Mouse (Mus musculus) hindbrain, embryonic 11.5 days (tissue): ENCODE measurements at regions not wholly inside any gene's neighbourhood (a gene's known extent, or its start where the extent isn't known, plus 50 kb on each side); places are given as distances from the start of the nearest gene placed in this dataset.

ENCODE experiments used
- ATAC-seq: fragments of 200-750 bp; cut with Nextera tagmentation; 2 replicates; pipeline ENCODE4 v1.8.0; 2017; ENCODE audit warnings: mild to moderate bottlenecking, moderate TSS enrichment, moderate library complexity; ENCODE audit not compliant: low FRiP score
- DNase-seq: peaks from one replicate; pipeline ENCODE4 v3.0.0-alpha.2; 2015; ENCODE audit warnings: low spot score
- H3K27ac ChIP-seq: fragments of 300-500 bp; sonication (generic); 2 replicates; pipeline ENCODE4 v1.5.1; 2014; ENCODE audit warnings: mild to moderate bottlenecking, low read depth, low read length
- H3K27me3 ChIP-seq: fragments of 300-500 bp; sonication (generic); 2 replicates; pipeline ENCODE4 v1.6.1; 2014; ENCODE audit warnings: mild to moderate bottlenecking, low read length, moderate library complexity, mixed read lengths; ENCODE audit not compliant: control insufficient read depth, insufficient read depth
- H3K36me3 ChIP-seq: fragments of 300-500 bp; sonication (generic); 2 replicates; pipeline ENCODE4 v1.6.1; 2014; ENCODE audit warnings: mild to moderate bottlenecking, low read length, moderate library complexity, mixed read lengths; ENCODE audit not compliant: control insufficient read depth, insufficient read depth
- H3K4me1 ChIP-seq: fragments of 300-500 bp; sonication (generic); replicated peaks from 2 replicates; pipeline ENCODE4 v1.6.1; 2014; ENCODE audit warnings: low read length, mixed read lengths; ENCODE audit not compliant: control insufficient read depth, insufficient read depth
- H3K4me2 ChIP-seq: fragments of 300-500 bp; sonication (generic); replicated peaks from 2 replicates; pipeline ENCODE4 v1.6.1; 2014; ENCODE audit warnings: mild to moderate bottlenecking, low read depth, low read length
- H3K4me3 ChIP-seq: fragments of 300-500 bp; sonication (generic); 2 replicates; pipeline ENCODE4 v1.5.1; 2014; ENCODE audit warnings: low read depth, low read length
- H3K9ac ChIP-seq: fragments of 300-500 bp; sonication (generic); 2 replicates; pipeline ENCODE4 v1.6.1; 2014; ENCODE audit warnings: low read depth, low read length
- H3K9me3 ChIP-seq: fragments of 300-500 bp; sonication (generic); 2 replicates; pipeline ENCODE4 v1.6.1; 2016; ENCODE audit warnings: low read length; ENCODE audit not compliant: control insufficient read depth
- WGBS: fragments of 180-500 bp; shearing (Covaris S2); extraction: QIAGEN DNeasy Blood & Tissue Kit; methylation state at CpG from one replicate; pipeline ENCODE4 v1.1.7; 2014; 5-methylcytosine and 5-hydroxymethylcytosine counted together

DNA sequence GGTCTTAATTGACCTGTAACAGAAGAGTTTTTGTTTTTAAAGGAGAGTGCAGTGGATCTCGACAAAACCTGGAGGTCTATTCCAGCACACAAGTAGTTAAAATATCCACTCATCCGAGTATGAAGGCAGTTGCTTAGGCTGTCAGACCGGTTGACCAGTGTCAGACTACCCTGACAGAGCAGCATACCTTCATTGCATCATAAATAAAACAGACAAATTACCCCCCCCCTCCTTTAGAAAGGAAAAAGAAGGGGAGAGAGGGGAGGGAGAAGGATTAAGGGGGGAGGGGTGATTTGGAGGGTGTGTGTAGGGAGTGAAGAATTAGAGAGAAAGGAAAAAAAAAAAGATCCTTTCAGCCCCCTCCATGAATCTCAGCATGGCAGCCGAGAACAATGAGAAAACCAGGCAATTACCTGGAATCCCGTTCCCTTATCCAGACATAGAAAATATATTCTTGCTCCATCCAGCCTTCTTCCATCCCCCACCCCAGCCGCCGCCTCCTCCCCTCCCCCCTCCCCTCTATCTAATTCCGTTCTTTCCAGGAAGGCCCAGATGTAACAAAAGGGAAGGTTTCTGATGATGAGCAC, 122.2 kb upstream of the Zfhx3 start:
- Histone ChIP-seq H3K9me3 (no peaks in the 10 kb centered on the region), H3K4me2 (no peak overlapping the region; the same call in 1 of the 2 replicates), H3K27ac (peak overlapping the region; percentile 67), H3K9ac (no peak overlapping the region; the same call in 1 of the 2 replicates), H3K4me3 (no peak overlapping the region), H3K36me3 (no peaks in the 10 kb centered on the region), H3K27me3 (no peaks in the 10 kb centered on the region; the same call in 1 of the 2 replicates), H3K4me1 (peaks cover 11% of the 10 kb centered on the region; the same call in 1 of the 2 replicates)
- no peak for DNase-seq
- 0 out of 2 replicates have a peak, but pooled peaks have one; percentile 25 for ATAC-seq
- WGBS, result 5% methylated on average over 8 of the region's 8 CpGs

DNA sequence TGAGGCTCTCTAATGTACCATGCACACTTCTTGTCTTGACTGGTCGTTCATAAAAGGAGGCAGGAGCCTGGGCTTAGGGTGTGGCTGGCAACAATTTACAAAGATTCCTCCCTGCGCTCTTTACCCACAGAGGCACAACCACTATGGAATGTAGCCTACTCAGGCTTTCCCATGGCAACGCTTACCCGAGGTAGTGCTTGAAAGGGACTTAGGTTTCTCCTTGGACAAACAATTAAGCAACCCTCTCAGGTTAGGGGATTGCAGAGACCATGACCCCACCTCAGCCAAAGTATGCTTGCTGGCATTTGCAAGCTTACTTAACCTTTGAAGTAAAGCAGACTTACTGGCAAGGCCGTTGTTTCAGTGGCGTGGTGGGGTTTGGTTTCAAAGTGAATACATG, 120.9 kb upstream of the Zfhx3 start:
- 49% methylated on average over 6 of the region's 6 CpGs for WGBS
- DNase-seq (no peak), ATAC-seq (no peak)
- H3K9me3 ChIP-seq, result no peaks in the 10 kb centered on the region
- no peak overlapping the region for H3K9ac ChIP-seq
- no peak overlapping the region for H3K4me2 ChIP-seq
- no peaks in the 10 kb centered on the region for H3K36me3 ChIP-seq
- H3K27ac ChIP-seq, result peak overlapping the region; percentile 67; the same call in 1 of the 2 replicates
- H3K4me1 ChIP-seq, result peaks cover 11% of the 10 kb centered on the region; the same call in 1 of the 2 replicates
- no peak overlapping the region for H3K4me3 ChIP-seq
- H3K27me3 ChIP-seq, result no peaks in the 10 kb centered on the region; the same call in 1 of the 2 replicates

DNA sequence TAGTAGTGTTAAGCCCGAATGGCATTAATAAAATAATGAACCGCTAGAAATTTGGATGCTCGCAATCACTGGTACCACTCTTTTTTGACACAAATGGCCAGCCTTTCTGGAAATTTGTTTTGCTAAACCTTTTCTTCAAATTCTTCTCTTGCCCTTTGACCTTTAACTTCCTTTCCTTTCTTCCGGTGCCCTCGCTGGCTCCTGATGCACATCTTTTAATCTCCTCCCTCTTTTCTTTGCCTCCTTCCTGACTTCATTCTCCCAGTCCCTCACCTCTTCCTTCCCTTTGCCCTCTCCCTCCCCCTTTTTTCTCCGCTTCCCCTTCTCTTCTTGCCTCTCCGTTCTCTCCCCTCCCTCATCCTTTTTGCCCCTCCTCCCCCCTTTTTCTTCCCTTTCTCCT, 118.3 kb upstream of the Zfhx3 start:
- 8% methylated on average over 7 of the region's 7 CpGs for WGBS

DNA sequence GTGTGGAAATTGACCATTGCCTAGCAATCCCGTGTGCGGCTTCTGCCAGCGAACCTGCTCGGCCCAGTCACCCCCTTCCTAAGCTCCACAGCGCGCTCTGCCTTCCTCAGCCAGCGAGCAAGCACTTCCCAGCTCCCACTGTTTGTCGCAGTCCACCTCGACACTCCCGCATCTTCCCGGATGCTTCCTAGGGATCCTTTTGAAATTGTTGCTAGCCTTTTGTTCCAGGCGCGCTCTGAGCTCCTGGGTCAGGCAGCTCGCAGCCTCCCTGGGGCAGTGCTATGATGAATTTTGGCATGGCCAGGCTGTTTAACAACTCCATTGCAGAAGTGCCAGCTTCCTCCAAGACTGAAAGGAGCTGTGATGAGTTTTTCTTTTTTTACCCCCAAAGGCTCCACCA, 117.8 kb upstream of the Zfhx3 start:
- Histone ChIP-seq H3K4me3 (peak overlapping the region; percentile 13), H3K4me2 (peak overlapping the region; percentile 51), H3K4me1 (peaks cover 6% of the 10 kb centered on the region; the same call in 1 of the 2 replicates), H3K9me3 (no peaks in the 10 kb centered on the region), H3K9ac (peak overlapping the region; percentile 63), H3K36me3 (no peaks in the 10 kb centered on the region), H3K27me3 (no peaks in the 10 kb centered on the region; the same call in 1 of the 2 replicates), H3K27ac (peak overlapping the region; percentile 80)
- ATAC-seq (no peak), DNase-seq (no peak)
- WGBS, result 2% methylated on average over 14 of the region's 14 CpGs

More for the DNA sequence above, 118.3 kb upstream of the Zfhx3 start:
- H3K4me3 ChIP-seq, result 0 out of 2 replicates have a peak overlapping the region, but pooled peaks have one; percentile 13
- no peaks in the 10 kb centered on the region for H3K9me3 ChIP-seq
- no peaks in the 10 kb centered on the region; the same call in 1 of the 2 replicates for H3K27me3 ChIP-seq
- no peak for ATAC-seq
- DNase-seq, result no peak
- no peaks in the 10 kb centered on the region for H3K36me3 ChIP-seq
- peak overlapping the region; percentile 51 for H3K4me2 ChIP-seq
- peak overlapping the region; percentile 80 for H3K27ac ChIP-seq
- H3K9ac ChIP-seq, result no peak overlapping the region; the same call in 1 of the 2 replicates
- peaks cover 6% of the 10 kb centered on the region; the same call in 1 of the 2 replicates for H3K4me1 ChIP-seq

DNA sequence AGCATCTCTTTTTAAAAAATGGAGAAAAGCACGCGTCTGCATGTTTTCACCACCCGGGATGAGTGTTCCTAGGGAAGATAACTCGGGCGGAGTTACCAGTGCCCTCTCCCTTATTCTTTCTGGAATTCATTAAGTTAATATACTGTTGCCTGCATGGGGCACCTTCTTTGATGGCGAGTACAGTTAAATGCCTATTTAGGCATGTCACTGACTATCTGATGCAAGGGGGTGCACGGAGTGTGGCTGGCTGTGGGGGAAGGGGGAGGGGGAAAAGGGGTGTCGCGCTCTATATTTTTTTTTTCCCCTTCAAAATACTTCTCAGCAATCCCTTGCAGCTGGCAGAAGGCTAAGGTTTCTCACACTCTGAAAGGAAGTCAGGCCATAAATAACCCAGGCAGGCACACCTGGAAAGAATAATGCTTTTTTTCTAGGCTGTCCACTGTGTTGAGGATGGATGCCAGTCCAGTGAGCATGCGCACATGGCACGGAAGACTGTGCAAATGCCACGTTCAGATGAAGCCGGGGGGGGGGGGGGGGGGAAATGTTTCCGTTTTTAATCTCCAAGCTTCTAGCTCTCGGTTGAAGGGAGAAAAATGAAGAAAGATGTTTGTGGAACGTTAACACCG, 114.8 kb upstream of the Zfhx3 start:
- Histone ChIP-seq H3K27me3 (no peaks in the 10 kb centered on the region), H3K4me2 (no peak overlapping the region), H3K27ac (no peak overlapping the region), H3K9me3 (no peaks in the 10 kb centered on the region), H3K4me1 (no peaks in the 10 kb centered on the region), H3K9ac (no peak overlapping the region), H3K36me3 (no peaks in the 10 kb centered on the region), H3K4me3 (no peak overlapping the region)
- ATAC-seq, result no peak
- 74% methylated on average over 17 of the region's 17 CpGs for WGBS
- no peak for DNase-seq

DNA sequence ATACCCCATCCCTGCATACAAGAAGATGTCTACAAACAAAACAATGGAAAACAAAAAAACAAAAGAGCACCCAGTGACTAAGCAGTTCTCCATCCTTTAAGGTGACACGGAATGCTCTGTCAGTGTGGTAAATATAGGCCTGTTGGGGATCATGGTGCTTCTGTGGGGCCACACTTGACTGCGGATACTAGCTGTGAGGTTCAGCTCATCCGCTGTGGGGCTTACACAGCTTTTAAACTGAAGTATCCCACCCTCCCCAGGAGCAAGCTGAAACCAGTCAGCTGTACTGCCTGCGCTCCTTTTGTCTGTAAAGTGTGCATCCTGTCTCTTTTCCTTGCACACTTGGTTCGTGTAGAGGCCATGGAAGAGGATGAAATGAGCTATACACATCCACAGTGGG, 113.9 kb upstream of the Zfhx3 start:
- Histone ChIP-seq H3K27ac (no peak overlapping the region), H3K9ac (no peak overlapping the region), H3K27me3 (no peaks in the 10 kb centered on the region), H3K4me2 (no peak overlapping the region), H3K36me3 (no peaks in the 10 kb centered on the region), H3K4me1 (no peaks in the 10 kb centered on the region), H3K9me3 (no peaks in the 10 kb centered on the region), H3K4me3 (no peak overlapping the region)
- no peak for ATAC-seq
- DNase-seq, result no peak
- WGBS, result 89% methylated on average over 5 of the region's 5 CpGs

DNA sequence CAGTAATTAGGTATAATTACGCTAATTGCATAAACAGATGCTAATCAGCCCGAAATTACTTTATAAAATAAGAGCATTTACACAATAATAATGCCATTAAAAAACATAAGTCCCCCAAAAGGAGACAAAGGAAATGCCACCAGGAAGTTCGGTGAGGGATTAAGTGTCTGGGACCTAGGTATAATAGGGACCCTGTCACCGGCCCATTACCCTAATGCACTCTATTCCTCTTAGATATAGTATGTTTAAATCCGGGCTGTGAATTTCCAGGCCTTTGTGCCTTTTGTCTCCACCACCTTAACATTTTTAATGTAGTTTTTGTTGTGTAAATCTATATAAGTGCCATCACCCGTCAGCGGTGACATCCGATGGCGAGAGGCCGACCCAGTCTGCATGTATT, 109.0 kb upstream of the Zfhx3 start:
- H3K36me3 ChIP-seq, result no peaks in the 10 kb centered on the region
- H3K9me3 ChIP-seq, result no peaks in the 10 kb centered on the region
- no peak overlapping the region for H3K27ac ChIP-seq
- H3K4me1 ChIP-seq, result no peaks in the 10 kb centered on the region
- DNase-seq (no peak), ATAC-seq (no peak)
- H3K4me2 ChIP-seq, result no peak overlapping the region
- 61% methylated on average over 10 of the region's 10 CpGs for WGBS
- no peaks in the 10 kb centered on the region for H3K27me3 ChIP-seq
- H3K4me3 ChIP-seq, result no peak overlapping the region
- no peak overlapping the region for H3K9ac ChIP-seq

DNA sequence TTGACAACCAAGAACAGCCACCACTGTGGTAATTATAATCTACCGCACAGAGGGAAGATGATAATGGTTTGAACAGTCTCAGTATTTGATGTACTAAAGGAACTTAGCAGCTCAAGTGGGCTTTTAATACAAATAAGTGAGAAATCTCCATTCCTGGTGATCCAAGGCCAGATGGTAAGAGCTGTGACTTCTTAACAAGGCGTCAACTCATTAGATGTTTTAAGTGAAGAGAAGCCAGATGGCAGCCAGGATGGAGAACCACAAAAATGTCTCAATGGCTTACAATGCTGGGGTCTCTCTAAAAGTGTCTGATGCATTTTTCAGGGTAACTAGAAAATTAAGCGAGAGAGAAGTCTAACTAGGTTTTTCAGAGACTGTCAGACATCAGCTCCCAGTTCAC, 96.3 kb upstream of the Zfhx3 start:
- Histone ChIP-seq H3K27me3 (no peaks in the 10 kb centered on the region), H3K4me1 (no peaks in the 10 kb centered on the region), H3K27ac (no peak overlapping the region), H3K9me3 (no peaks in the 10 kb centered on the region), H3K36me3 (no peaks in the 10 kb centered on the region), H3K4me2 (no peak overlapping the region), H3K4me3 (no peak overlapping the region), H3K9ac (no peak overlapping the region)
- ATAC-seq, result no peak
- 93% methylated on average over 3 of the region's 3 CpGs for WGBS
- DNase-seq, result no peak
